ENCODE assay signal across 8 mouse cellular contexts in the genomic region with DNA sequence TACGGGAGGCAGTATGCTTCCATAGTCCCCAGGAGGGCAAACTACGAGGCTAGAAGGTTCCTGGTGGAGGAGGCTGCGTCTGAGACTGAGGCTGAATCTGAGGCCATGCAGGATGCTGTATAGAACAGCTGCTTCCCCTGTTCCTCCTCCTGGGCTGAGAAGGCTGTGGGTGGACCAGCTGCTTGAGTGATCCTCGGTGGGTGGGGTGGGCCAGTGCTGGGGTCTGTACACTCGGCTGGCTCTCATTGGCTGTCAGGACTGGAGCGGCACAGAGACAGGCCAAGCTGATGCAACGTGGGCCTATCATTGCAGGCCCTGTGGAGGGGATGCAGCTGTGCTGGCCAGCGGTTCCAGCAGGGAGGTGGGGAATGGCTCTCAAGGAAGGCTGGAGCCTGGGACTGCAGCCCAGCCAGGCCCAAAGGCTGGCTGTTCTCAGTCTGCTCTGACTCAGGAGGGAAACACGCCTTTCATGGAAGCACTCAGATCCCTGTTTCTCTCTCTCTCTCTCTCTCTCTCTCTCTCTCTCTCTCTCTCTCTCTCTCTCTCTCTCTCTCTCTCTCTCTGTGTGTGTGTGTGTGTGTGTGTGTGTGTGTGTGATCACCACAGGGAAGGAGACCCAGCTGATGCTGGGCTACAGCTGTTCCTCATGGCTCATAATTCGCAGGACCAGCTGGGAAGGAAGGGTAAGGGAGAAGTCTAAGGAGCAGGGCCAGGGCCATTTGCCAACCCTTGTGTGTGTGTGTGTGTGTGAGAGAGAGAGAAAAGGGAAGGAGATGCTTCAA. TPM values are rescaled to one million over a fixed set of nuclear protein-coding genes. Genes with fewer than 3 reads are reported as not detected.
DNase-seq lines count a peak whose midpoint lies in the region; ATAC-seq and TF ChIP-seq lines count a peak whose summit lies in the region.

No protein-coding gene starts in this region.

- 15% methylated on average over 10 of the region's 10 CpGs for WGBS in heart, embryonic 11.5 days (ENCODE audit: insufficient replicate concordance)
- 5% methylated on average over 10 of the region's 10 CpGs for WGBS in kidney, embryonic 14.5 days
- WGBS in limb, embryonic 13.5 days: 3% methylated on average over 10 of the region's 10 CpGs
- WGBS in midbrain, embryonic 15.5 days: 4% methylated on average over 10 of the region's 10 CpGs

- H3K4me1 ChIP-seq in embryonic fibroblast, embryonic 13.5 days (ENCODE audit: control insufficient read depth, insufficient read depth, low read length): peaks cover 31% of the 10 kb centered on the region
- peaks cover 45% of the 10 kb centered on the region for H3K4me1 ChIP-seq in heart, embryonic 11.5 days (ENCODE audit: control insufficient read depth, insufficient read depth, low read length)
- peaks cover 35% of the 10 kb centered on the region for H3K4me1 ChIP-seq in kidney, embryonic 14.5 days (ENCODE audit: control insufficient read depth, insufficient read depth, low read length)
- H3K4me1 ChIP-seq in limb, embryonic 13.5 days: peaks cover 58% of the 10 kb centered on the region
- H3K4me1 ChIP-seq in midbrain, embryonic 15.5 days: peaks cover 49% of the 10 kb centered on the region

- peak overlapping the region; percentile 64 for H3K9ac ChIP-seq in heart, embryonic 11.5 days (ENCODE audit: low read depth, low read length)
- peak overlapping the region; percentile 46 for H3K9ac ChIP-seq in kidney, embryonic 14.5 days (ENCODE audit: low read depth, low read length)
- H3K9ac ChIP-seq in limb, embryonic 13.5 days: peak overlapping the region; percentile 62
- peak overlapping the region; percentile 15; the same call in 1 of the 2 replicates for H3K9ac ChIP-seq in midbrain, embryonic 15.5 days

- no peaks in the 10 kb centered on the region for H3K9me3 ChIP-seq in heart, embryonic 11.5 days (replicated peaks; ENCODE audit: control insufficient read depth, low read length)
- no peaks in the 10 kb centered on the region for H3K9me3 ChIP-seq in kidney, embryonic 14.5 days (ENCODE audit: control insufficient read depth, low read length)
- H3K9me3 ChIP-seq in limb, embryonic 13.5 days: no peaks in the 10 kb centered on the region
- H3K9me3 ChIP-seq in midbrain, embryonic 15.5 days: no peaks in the 10 kb centered on the region

- TF ChIP-seq POLR2A in embryonic fibroblast, embryonic 13.5 days (IDR thresholded peaks at IDR 0.05; ENCODE audit: low read depth, low read length): peak; percentile 94

- ATAC-seq in heart, embryonic 11.5 days (replicated peaks; ENCODE audit: insufficient number of reproducible peaks, low FRiP score, low TSS enrichment): peak; percentile 88
- peak; percentile 98 for ATAC-seq in kidney, embryonic 14.5 days (ENCODE audit: low FRiP score, low TSS enrichment)
- ATAC-seq in limb, embryonic 13.5 days (ENCODE audit: low FRiP score, low read depth): peak; percentile 99
- peak; percentile 98 for ATAC-seq in midbrain, embryonic 15.5 days (replicated peaks)

- peak overlapping the region; percentile 97 for H3K27ac ChIP-seq in embryonic fibroblast, embryonic 13.5 days (ENCODE audit: insufficient read depth, low read length)
- H3K27ac ChIP-seq in heart, embryonic 11.5 days (ENCODE audit: low read depth, low read length): peak overlapping the region; percentile 92
- peak overlapping the region; percentile 97 for H3K27ac ChIP-seq in kidney, embryonic 14.5 days (ENCODE audit: low read depth, low read length)
- H3K27ac ChIP-seq in limb, embryonic 13.5 days: peak overlapping the region; percentile 99
- H3K27ac ChIP-seq in midbrain, embryonic 15.5 days: peak overlapping the region; percentile 90

- DNase-seq in adrenal gland, postnatal 25 days: peak; percentile 34
- DNase-seq in telencephalon, adult 2 months (ENCODE audit: low read depth, low spot score): peak; percentile 76
- DNase-seq in spleen, postnatal 14 days (ENCODE audit: low spot score in 2 of 2): no peak

- H3K4me3 ChIP-seq in embryonic fibroblast, embryonic 13.5 days (ENCODE audit: insufficient read depth, low read length): no peak overlapping the region
- H3K4me3 ChIP-seq in heart, embryonic 11.5 days (ENCODE audit: low read depth, low read length): no peak overlapping the region
- no peak overlapping the region for H3K4me3 ChIP-seq in kidney, embryonic 14.5 days (ENCODE audit: low read length)
- peak overlapping the region; percentile 21 for H3K4me3 ChIP-seq in limb, embryonic 13.5 days
- no peak overlapping the region for H3K4me3 ChIP-seq in midbrain, embryonic 15.5 days

- H3K36me3 ChIP-seq in heart, embryonic 11.5 days (ENCODE audit: control insufficient read depth, insufficient read depth, low read length): no peaks in the 10 kb centered on the region
- H3K36me3 ChIP-seq in kidney, embryonic 14.5 days (ENCODE audit: control insufficient read depth, insufficient read depth, low read length): no peaks in the 10 kb centered on the region
- H3K36me3 ChIP-seq in limb, embryonic 13.5 days: no peaks in the 10 kb centered on the region
- H3K36me3 ChIP-seq in midbrain, embryonic 15.5 days (replicated peaks): no peaks in the 10 kb centered on the region

- no peaks in the 10 kb centered on the region for H3K27me3 ChIP-seq in heart, embryonic 11.5 days (ENCODE audit: control insufficient read depth, insufficient read depth, low read length)
- no peaks in the 10 kb centered on the region for H3K27me3 ChIP-seq in kidney, embryonic 14.5 days (ENCODE audit: control insufficient read depth, insufficient read depth, low read length)
- no peaks in the 10 kb centered on the region for H3K27me3 ChIP-seq in limb, embryonic 13.5 days
- no peaks in the 10 kb centered on the region for H3K27me3 ChIP-seq in midbrain, embryonic 15.5 days (replicated peaks)

- TF ChIP-seq CTCF in embryonic fibroblast, embryonic 13.5 days (IDR thresholded peaks at IDR 0.05; ENCODE audit: borderline replicate concordance, insufficient read depth, low read length): no peak

- peak overlapping the region; percentile 32; the same call in 1 of the 2 replicates for H3K4me2 ChIP-seq in heart, embryonic 11.5 days
- peak overlapping the region; percentile 21 for H3K4me2 ChIP-seq in kidney, embryonic 14.5 days (replicated peaks; ENCODE audit: low read depth, low read length)
- H3K4me2 ChIP-seq in limb, embryonic 13.5 days (replicated peaks): peak overlapping the region; percentile 54
- H3K4me2 ChIP-seq in midbrain, embryonic 15.5 days: peak overlapping the region; percentile 12; the same call in 1 of the 2 replicates

RNA-seq across cellular contexts. Expression of a gene that starts 7.2 kb away (rescaled TPM):
- 318 and 396 TPM in 2 replicates for total RNA-seq in adrenal gland, postnatal 25 days (2021)
- 2,134 and 2,700 TPM in 2 replicates for polyA plus RNA-seq in embryonic fibroblast, embryonic 13.5 days (2011; ENCODE audit: insufficient read length, low read depth, missing spikeins)
- 442 and 580 TPM in 2 replicates for polyA plus RNA-seq in heart, embryonic 11.5 days (2014; fragmentation: Nextera tagmentation; extraction: Ambion mirVana)
- polyA plus RNA-seq in kidney, embryonic 14.5 days (2014; fragmentation: Nextera tagmentation; extraction: Ambion mirVana): 459 and 599 TPM in 2 replicates
- 1,782 and 1,939 TPM in 2 replicates for polyA plus RNA-seq in limb, embryonic 13.5 days (2015; fragmentation: Nextera tagmentation; extraction: Ambion mirVana)
- polyA plus RNA-seq in midbrain, embryonic 15.5 days (2015; fragmentation: Nextera tagmentation; extraction: Ambion mirVana): 235 and 259 TPM in 2 replicates

RNA-seq across cellular contexts. Expression of a gene that starts 21.0 kb away (rescaled TPM):
- total RNA-seq in adrenal gland, postnatal 25 days (2021): 4.9 and 9.9 TPM in 2 replicates
- 12.0 and 12.6 TPM in 2 replicates for polyA plus RNA-seq in embryonic fibroblast, embryonic 13.5 days (2011; ENCODE audit: insufficient read length, low read depth, missing spikeins)
- 20.0 and 20.8 TPM in 2 replicates for polyA plus RNA-seq in heart, embryonic 11.5 days (2014; fragmentation: Nextera tagmentation; extraction: Ambion mirVana)
- 12.1 and 15.4 TPM in 2 replicates for polyA plus RNA-seq in kidney, embryonic 14.5 days (2014; fragmentation: Nextera tagmentation; extraction: Ambion mirVana)
- 14.0 and 14.5 TPM in 2 replicates for polyA plus RNA-seq in limb, embryonic 13.5 days (2015; fragmentation: Nextera tagmentation; extraction: Ambion mirVana)
- polyA plus RNA-seq in midbrain, embryonic 15.5 days (2015; fragmentation: Nextera tagmentation; extraction: Ambion mirVana): 51.8 and 53.3 TPM in 2 replicates

Comparison
In these comparisons a context has a peak if more than half of its experiments do, and no peak if none do; other contexts are left out.
1. DNase-seq: peak in adrenal gland, postnatal 25 days (single experiment) and telencephalon, adult 2 months (single experiment); none in spleen, postnatal 14 days (0 of 2).
2. Peak in every context shown above with its lines, with median percentiles within 50 percentile points of each other: H3K27ac ChIP-seq, ATAC-seq, H3K4me2 ChIP-seq and H3K9ac ChIP-seq.